Mouse (Mus musculus) layer of hippocampus, postnatal 36 days (tissue): Measurements from ENCODE around the gene Gm10428. TPM values are rescaled to one million over a fixed set of nuclear protein-coding genes. Genes with fewer than 3 reads are reported as not detected.

Experiments used
- DNase-seq, 2 experiments: peaks; one replicate each; pipeline ENCODE4 v3.0.0; 2022
- total RNA-seq, 2 experiments: library from RNA; stranded (reverse); gene quantifications; 2 replicates each; pipeline ENCODE4 v1.2.3; 2021

Gm10428 gene
- total RNA-seq, 2 experiments from 2014 or later = not detected

DNA sequence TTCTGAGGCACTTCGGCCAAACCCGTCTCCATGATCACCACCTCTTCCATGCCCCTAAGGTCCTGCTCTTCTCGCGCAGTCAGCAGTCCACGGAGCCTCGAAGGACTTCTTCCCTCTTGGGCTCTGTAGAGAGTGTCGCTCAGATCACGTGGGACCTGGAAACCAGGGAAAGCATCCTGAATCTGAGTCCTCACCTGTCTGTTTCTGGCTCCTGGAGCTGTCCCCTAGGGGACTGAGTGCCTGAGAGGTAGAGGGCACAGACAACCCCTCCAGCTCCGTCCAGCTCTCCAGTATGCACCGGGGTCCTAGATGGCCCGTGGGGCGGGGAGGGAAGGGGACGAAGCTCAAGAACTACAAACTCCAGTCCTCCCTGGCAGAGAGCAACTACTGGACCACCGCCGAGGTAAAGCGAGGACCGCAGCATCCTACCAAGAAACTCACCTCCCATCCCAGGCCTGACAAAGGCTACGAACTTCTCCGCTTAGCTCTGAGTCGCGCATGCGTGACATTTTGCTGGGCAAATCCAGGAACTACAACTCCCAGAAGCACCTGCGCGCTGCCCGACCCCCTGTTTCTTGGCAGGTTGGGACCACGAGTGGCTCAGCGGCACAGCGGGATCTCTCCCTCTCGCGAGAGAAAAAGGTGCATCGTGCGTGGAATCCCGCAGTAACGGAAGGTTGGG lies 36.2 kb downstream of the Gm10428 start, which contains the start of gene Zfp286:
Gene Zfp286, minus strand, starts transcription at position 528 of the 682 bp plus-strand sequence.
- DNase-seq = peak; percentile 91 to 92

DNA sequence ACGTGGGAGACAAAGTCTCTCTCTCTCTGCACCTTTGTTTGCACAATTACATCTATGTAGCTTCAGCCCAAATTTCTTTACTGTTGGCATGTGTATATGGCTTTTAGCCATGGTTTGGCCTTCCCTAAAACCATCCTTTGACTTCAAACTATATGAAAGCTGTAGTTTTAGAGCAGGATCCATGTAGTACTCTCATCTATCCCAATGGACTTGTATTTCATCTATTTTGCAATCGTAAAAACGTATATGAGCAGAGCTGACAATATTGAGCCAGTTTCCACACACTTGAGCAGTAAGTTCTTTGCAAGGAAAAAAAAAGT lies 36.7 kb downstream of the Gm10428 start:
- DNase-seq = no peak

Other genes with a start within 250 kb of the Gm10428 start
- 10 to 100 TPM; 37.6 to 39.6 TPM for gene Cenpv, start 213.8 kb upstream of the Gm10428 start, total RNA-seq
- 1,000 to 10,000 TPM; 1,774 to 1,889 TPM for gene Ubb, start 201.9 kb upstream of the Gm10428 start, total RNA-seq
- 10 to 100 TPM; 13.1 to 13.9 TPM for gene Trpv2, start 178.6 kb upstream of the Gm10428 start, total RNA-seq
- gene Lrrc75a, start 104.6 kb upstream of the Gm10428 start, total RNA-seq = 1 to 10 TPM; 7.7 to 8.1 TPM
- 10 to 100 TPM; 16.5 to 17.1 TPM for gene Mmgt2, start 104.4 kb upstream of the Gm10428 start, total RNA-seq
- gene Zfp287, start 21.2 kb upstream of the Gm10428 start, total RNA-seq = 10 to 100 TPM; 14.6 to 18.6 TPM
- 10 to 100 TPM; 22.0 to 24.2 TPM for gene Zfp286, start 36.4 kb downstream of the Gm10428 start, total RNA-seq
- gene Trim16, start 67.1 kb downstream of the Gm10428 start, total RNA-seq = 1 to 10 TPM; 1.2 to 1.7 TPM
- 1 to 10 TPM; 1.4 to 1.6 TPM for gene Fbxw10, start 94.0 kb downstream of the Gm10428 start, total RNA-seq
- 10 to 100 TPM; 30.5 to 35.9 TPM for gene Tvp23b, start 126.4 kb downstream of the Gm10428 start, total RNA-seq
- gene Cdrt4, start 198.1 kb downstream of the Gm10428 start, total RNA-seq = under 1 TPM in 1 of 2 experiments, not detected in 1; 0.56 TPM